Mouse (Mus musculus) liver, postnatal 0 days (tissue): Measurements from ENCODE around the gene Igtp.

Experiments
- CTCF ChIP-seq: sonication (generic); IDR thresholded peaks from 2 replicates; pipeline ENCODE4 v1.5.1; 2016; ENCODE audit warnings: antibody characterized with exemption, low read depth
- EP300 ChIP-seq: IDR thresholded peaks from 2 replicates; pipeline ENCODE4 v1.6.1; 2016; ENCODE audit warnings: antibody characterized with exemption, low read depth, mild to moderate bottlenecking

GRCm38 (mm10) chr11:58167822-58168166 is 31.6 kb upstream of the Igtp start:
- TF ChIP-seq EP300 = no peak
- TF ChIP-seq CTCF = no peak
